Mouse (Mus musculus) limb, embryonic 10.5 days (tissue): ENCODE data around the gene Ggnbp2. TPM values are rescaled to one million over a fixed set of nuclear protein-coding genes. Genes with fewer than 3 reads are reported as not detected.

ENCODE experiments used
- DNase-seq: peaks from one replicate; pipeline ENCODE4 v3.0.0-alpha.2; 2017; ENCODE audit warnings: low spot score
- H3K27ac ChIP-seq: fragments of 300-500 bp; sonication (generic); 2 replicates; pipeline ENCODE4 v1.5.1; 2016; ENCODE audit warnings: mild to moderate bottlenecking
- H3K27me3 ChIP-seq: fragments of 300-500 bp; sonication (generic); 2 replicates; pipeline ENCODE4 v1.6.1; 2016; ENCODE audit warnings: low read depth, mild to moderate bottlenecking; ENCODE audit not compliant: poor library complexity, severe bottlenecking
- H3K36me3 ChIP-seq: fragments of 300-500 bp; sonication (generic); 2 replicates; pipeline ENCODE4 v1.6.1; 2016; ENCODE audit warnings: mild to moderate bottlenecking, moderate library complexity
- H3K4me1 ChIP-seq: fragments of 300-500 bp; sonication (generic); 2 replicates; pipeline ENCODE4 v1.6.1; 2016
- H3K4me3 ChIP-seq: fragments of 300-500 bp; sonication (generic); 2 replicates; pipeline ENCODE4 v1.5.1; 2016; ENCODE audit warnings: mild to moderate bottlenecking, moderate library complexity
- H3K9me3 ChIP-seq: fragments of 300-500 bp; sonication (generic); replicated peaks from 2 replicates; pipeline ENCODE4 v1.6.1; 2016; ENCODE audit warnings: mild to moderate bottlenecking
- WGBS: fragments of 180-500 bp; shearing (Covaris S2); methylation state at CpG from one replicate; pipeline ENCODE4 v1.1.7; 2016; 5-methylcytosine and 5-hydroxymethylcytosine counted together
- microRNA-seq: library from miRNA; unstranded; fragments of <30 nt; microRNA quantifications from one replicate; pipeline ENCODE4, GENCODE M21; 2017
- polyA plus RNA-seq: library from polyadenylated mRNA; unstranded; fragments of >200 nt; fragmentation: Nextera tagmentation; extraction: Ambion mirVana; gene quantifications from 2 replicates; pipeline ENCODE4 v1.2.1, GENCODE M21; 2016

Gene Ggnbp2
- polyA plus RNA-seq, 1 experiment from 2014 or later: 61.5 TPM

DNA sequence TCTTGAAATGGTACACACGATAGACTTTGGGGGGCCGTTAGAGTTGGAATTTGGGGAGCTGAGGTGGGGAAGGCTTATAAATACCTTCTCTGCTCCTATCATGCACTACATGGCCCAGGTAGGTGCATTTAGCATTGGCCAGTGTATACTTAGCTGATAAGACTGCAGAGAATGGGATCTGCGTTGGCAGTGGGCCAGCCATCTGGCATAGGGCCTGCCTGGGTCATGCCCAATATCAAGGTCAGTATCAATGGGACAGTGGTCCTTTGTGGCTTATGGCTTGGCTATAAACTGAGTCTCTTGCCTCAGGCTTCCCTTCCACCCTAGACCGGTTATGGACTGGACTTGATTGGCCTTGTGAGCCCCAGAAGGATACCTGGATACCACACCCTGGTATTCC is 66.2 kb downstream of the Ggnbp2 start:
- 0 out of 2 replicates have a peak, but pooled peaks cover 9% of the 10 kb centered on the region for H3K27me3 ChIP-seq
- no peaks in the 10 kb centered on the region for H3K36me3 ChIP-seq
- peaks cover 9% of the 10 kb centered on the region for H3K4me1 ChIP-seq
- no peak overlapping the region for H3K27ac ChIP-seq
- DNase-seq: no peak
- no peaks in the 10 kb centered on the region for H3K9me3 ChIP-seq
- WGBS: 92% methylated on average over 4 of the region's 4 CpGs
- no peak overlapping the region for H3K4me3 ChIP-seq

DNA sequence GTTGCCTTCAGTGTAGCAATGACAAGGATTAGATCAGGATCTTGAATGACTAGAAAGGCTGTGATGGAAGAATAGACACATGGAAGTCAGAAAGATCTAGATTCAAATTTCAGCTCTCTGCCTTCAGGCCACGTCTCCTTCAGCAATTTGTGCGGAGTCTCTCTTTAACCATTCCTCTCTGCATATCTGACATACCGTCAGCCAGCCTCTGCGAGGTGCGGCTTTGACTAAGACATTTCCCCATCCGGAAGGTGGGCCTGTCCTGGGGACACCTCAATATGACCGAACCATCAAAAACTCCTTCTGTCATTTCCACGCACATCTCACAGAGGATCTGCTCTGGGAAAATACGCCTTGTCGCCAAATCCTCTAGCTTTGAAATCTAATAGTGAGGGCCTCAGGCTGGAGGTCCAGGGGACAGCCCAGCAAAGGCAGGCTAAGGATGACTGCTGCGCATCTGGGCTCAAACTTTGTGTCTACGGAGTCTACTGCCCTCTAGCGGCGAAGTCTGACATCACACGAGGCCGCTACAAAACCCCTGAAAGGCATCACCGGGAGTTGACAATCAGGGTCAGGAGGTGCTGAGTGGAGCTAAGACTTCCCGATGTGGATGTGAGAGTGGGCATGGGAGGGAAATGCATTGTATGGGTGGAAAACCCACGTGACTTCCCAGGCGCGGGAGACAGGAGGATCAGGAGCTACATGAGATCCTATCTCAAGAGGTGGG is 72.8 kb downstream of the Ggnbp2 start:
- H3K36me3 ChIP-seq: no peaks in the 10 kb centered on the region

DNA sequence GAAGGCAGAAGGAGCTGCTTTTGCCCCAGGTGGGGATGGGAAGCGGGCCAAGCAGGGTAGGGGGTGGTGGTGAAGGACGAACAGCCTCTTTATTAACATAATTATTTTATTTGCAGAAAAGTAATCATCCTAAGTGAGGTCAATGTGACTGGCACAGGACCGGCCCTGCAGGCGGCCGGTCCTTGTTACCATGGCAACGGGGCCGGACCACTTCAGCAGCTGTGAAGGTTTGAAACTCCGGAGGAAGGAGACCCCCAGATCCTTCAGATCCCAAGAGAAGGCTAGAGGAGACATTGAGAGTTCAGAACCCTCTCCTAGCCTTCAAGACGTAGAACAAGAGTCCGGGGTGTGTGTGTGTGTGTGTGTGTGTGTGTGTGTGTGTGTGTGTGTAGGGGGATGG is 73.6 kb downstream of the Ggnbp2 start:
- H3K9me3 ChIP-seq: no peaks in the 10 kb centered on the region; the same call in 1 of the 2 replicates
- 49% methylated on average over 10 of the region's 10 CpGs for WGBS
- peaks cover 27% of the 10 kb centered on the region for H3K27me3 ChIP-seq
- no peaks in the 10 kb centered on the region for H3K36me3 ChIP-seq
- no peak for DNase-seq
- no peak overlapping the region for H3K27ac ChIP-seq
- H3K4me3 ChIP-seq: no peak overlapping the region
- peaks cover 20% of the 10 kb centered on the region for H3K4me1 ChIP-seq

More for the DNA sequence above, 72.8 kb downstream of the Ggnbp2 start:
- WGBS: 23% methylated on average over 21 of the region's 21 CpGs
- Histone ChIP-seq H3K27me3 (peaks cover 23% of the 10 kb centered on the region), H3K4me3 (no peak overlapping the region), H3K27ac (no peak overlapping the region), H3K9me3 (no peaks in the 10 kb centered on the region; the same call in 1 of the 2 replicates), H3K4me1 (peaks cover 20% of the 10 kb centered on the region)
- peak; percentile 90 for DNase-seq

DNA sequence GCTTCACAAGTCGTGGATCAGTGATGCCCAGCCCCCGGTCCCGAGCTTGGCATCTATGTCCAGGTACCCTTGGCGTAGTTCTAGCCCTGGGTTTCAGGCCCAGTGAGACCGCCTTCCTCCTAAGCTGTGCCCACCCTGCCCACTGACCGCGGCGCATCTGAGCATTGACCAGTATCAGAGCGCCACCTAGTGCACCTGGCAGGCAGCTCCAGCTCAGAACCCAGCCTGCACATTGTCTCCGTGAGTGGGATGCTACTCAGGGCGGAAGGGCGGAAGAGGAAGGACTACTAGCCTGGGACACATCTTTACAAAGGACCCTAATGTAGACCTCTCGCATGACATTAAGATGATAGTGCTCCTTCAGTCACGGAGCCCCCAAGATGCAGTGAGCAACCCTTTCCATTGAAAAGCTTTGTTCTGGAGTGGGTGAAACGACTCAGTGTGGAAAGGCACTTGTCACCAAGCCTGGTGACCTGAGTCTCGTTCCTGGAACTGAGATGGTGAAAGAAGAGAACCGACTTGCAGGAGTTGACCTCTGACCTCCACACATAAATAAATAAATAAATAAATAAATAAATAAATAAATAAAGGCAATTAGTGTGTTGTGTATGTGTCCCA is 76.0 kb downstream of the Ggnbp2 start:
- 18% methylated on average over 17 of the region's 17 CpGs for WGBS
- Histone ChIP-seq H3K4me3 (no peak overlapping the region), H3K36me3 (no peaks in the 10 kb centered on the region), H3K9me3 (no peaks in the 10 kb centered on the region; the same call in 1 of the 2 replicates), H3K4me1 (peaks cover 28% of the 10 kb centered on the region), H3K27me3 (peaks cover 27% of the 10 kb centered on the region), H3K27ac (peak overlapping the region; percentile 20; the same call in 1 of the 2 replicates)
- peak; percentile 87 for DNase-seq

DNA sequence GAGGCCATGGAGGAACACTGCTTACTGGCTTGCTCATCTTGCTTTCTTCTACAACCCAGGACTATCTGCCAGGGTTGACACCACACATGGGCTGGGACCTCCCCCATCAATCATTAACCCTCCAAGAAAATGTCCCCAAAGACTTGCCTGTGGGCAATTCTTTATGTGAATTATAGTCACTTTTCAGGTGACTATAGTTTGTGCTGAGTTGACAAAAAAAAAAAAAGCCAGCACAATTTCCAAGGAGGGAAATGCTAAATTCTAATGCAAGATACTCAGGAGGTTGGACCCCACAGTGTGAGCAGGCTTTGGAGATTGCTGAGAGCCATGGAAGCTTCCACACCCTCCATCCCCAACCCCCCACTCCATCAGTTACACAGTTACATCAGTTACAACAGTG is 77.1 kb downstream of the Ggnbp2 start:
- peaks cover 30% of the 10 kb centered on the region for H3K27me3 ChIP-seq

DNA sequence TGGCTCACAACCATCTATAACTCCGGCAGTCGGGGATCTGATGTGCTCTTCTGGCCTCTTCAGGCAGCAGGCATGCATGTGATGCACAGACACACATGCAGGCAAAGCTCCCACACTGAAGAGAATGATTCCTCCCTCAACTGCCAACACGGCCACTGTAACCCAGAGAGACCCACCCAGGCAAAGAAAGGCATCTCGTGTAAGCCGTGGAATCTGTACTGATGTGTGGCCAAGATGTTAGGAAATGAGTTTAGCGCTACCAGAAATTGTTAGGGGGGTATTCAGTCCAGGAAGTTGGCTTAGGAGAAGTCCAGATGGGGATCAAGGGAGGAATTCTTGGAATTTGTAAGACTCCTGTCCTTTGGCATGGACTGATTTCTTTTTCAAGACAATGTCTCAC is 80.2 kb downstream of the Ggnbp2 start:
- Histone ChIP-seq H3K9me3 (no peaks in the 10 kb centered on the region; the same call in 1 of the 2 replicates), H3K36me3 (no peaks in the 10 kb centered on the region), H3K27me3 (peaks cover 18% of the 10 kb centered on the region; the same call in 1 of the 2 replicates), H3K4me3 (no peak overlapping the region), H3K4me1 (peaks cover 15% of the 10 kb centered on the region; the same call in 1 of the 2 replicates), H3K27ac (no peak overlapping the region)
- DNase-seq: no peak
- 76% methylated on average over 6 of the region's 6 CpGs for WGBS

More for the DNA sequence above, 77.1 kb downstream of the Ggnbp2 start:
- peaks cover 29% of the 10 kb centered on the region for H3K4me1 ChIP-seq
- H3K36me3 ChIP-seq: no peaks in the 10 kb centered on the region
- H3K4me3 ChIP-seq: no peak overlapping the region
- no peak overlapping the region for H3K27ac ChIP-seq
- no peak for DNase-seq
- no peaks in the 10 kb centered on the region; the same call in 1 of the 2 replicates for H3K9me3 ChIP-seq

Small RNA genes lying within 50 kb of the gene (microRNA-seq; reads per million reads assigned to microRNA genes)
- gene Gm23564: not detected

Other genes starting within 250 kb of the Ggnbp2 start
- 8.3 and 9.4 TPM in 2 replicates for gene Mrm1, start 51.3 kb downstream of the Ggnbp2 start, polyA plus RNA-seq
- 12.6 and 14.2 TPM in 2 replicates for gene Dhrs11, start 41.8 kb downstream of the Ggnbp2 start, polyA plus RNA-seq
- 16.4 and 16.9 TPM in 2 replicates for gene Myo19, start 9.3 kb upstream of the Ggnbp2 start, polyA plus RNA-seq
- gene Pigw, start 9.5 kb upstream of the Ggnbp2 start, polyA plus RNA-seq: 2.1 and 3.1 TPM in 2 replicates
- gene Znhit3, start 45.5 kb upstream of the Ggnbp2 start, polyA plus RNA-seq: 91.5 and 103 TPM in 2 replicates
- 0.20 and 0.97 TPM in 2 replicates for gene Car4, start 87.0 kb upstream of the Ggnbp2 start, polyA plus RNA-seq